Mouse (Mus musculus) activated CD4-positive, CD25-positive, alpha-beta regulatory T cell, adult 4 months (primary cell): ENCODE results near the gene Gm6583. TPM values are rescaled to one million over a fixed set of nuclear protein-coding genes. Genes with fewer than 3 reads are reported as not detected.
A peak's percentile ranks its signal among the peaks of the same experiment; 100 is the strongest.

Experiments used
- ATAC-seq: one replicate; pipeline ENCODE4 v1.8.0; 2017
- polyA plus RNA-seq, 2 experiments: library from polyadenylated mRNA; unstranded; fragments of 100-300 nt; shearing (Covaris generic); gene quantifications; one replicate each; pipeline ENCODE4 v1.2.1; 2017

Gm6583 gene
- polyA plus RNA-seq, 2 experiments from 2014 or later: not detected

DNA sequence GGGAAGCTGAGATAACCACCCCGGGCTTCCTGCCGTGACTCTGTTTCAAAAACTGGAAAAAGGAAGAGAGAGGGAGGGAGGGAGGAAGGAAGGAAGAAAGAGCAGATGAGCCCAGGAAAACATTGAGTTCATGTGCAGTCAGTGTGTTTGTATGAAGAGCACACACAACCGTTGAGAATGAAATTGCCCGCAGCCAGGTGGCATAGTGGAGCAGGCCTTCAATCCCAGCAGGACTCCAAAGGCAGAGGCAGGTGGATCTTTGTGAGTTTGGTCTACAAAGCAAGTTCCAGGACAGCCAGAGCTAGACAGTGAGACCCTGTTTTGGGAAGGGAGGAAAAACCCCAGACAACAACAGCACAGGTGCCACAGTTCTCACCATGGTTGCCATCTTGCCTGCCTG is 11.5 kb upstream of the Gm6583 start:
- no peak for ATAC-seq

DNA sequence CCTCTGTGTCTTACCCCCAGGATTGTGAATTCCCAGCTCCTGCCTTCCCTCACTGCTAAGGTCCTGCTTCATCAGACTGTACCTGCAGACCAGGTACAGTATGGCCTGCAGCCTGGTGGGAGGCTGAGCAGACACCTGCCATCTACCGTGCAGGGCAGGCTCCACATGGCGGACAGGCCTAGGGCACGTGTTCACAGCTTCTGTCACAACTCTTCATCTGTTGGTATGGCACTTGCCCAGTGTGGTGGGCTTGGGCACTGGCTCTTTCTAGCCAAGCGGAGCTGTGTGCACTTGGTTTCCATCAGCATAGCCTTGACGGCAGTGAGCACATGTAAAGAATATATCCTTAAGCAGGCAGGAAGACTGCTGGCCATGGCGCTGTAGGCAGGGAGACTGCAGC is 11.0 kb upstream of the Gm6583 start:
- no peak for ATAC-seq

DNA sequence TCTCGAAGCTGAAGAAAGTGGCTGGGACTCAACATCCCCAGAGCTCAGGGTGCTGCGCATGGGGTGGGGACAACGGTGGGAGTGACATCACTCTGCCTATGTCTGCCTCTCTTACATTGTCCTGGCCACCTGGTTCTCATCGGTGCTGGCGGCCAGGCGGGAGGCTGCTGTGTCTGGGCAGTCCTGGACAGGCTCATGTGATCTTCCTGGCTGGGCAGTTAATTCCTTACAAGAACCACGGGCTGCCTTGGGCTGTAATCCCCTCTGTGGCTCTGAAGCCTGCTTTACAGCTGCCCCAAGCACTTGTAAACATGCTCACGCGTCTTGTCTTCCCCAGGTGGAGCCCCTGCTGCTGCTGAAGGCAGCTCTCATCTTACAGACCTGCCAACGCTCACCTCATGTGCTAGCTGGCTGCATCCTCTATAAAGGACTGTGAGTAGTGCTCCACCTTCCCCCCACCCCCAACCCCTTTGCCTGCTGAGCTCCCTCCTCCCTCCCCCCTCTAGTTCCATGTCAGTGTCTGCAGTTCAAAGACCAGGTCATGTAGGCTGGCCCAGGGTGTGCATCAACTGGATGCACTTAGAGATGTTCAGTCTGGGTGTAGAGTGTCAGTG is 8.5 kb upstream of the Gm6583 start:
- ATAC-seq: no peak

- ATAC-seq: no peak
These were observed 4.2 kb upstream of the Gm6583 start for GRCm38 (mm10) chr5:112360077-112360476.

GRCm38 (mm10) chr5:112359520-112359919 is 3.7 kb upstream of the Gm6583 start:
- ATAC-seq: no peak

DNA sequence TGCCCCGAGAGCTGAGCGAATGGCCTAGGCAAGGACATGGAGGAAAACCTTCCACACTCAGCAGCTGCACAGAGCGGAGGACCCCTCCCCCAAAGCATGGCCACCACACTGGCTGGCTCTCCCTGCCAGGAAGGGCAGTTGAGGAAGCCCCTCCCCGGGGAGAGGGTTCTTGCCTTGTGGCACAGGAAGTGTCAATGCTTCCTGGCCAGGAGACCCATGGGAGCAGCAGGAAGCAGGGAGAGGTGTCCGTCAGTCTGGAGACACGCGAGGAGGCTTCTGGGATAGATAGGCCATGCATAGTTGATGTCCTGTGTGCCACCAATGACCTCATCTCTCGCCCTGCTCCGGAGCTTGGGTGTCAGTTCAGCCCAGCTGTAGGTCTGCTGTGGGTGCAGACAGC is 489 bp upstream of the Gm6583 start:
- ATAC-seq: no peak

- no peak for ATAC-seq
These were observed 340 bp downstream of the Gm6583 start for GRCm38 (mm10) chr5:112355493-112355892.

GRCm38 (mm10) chr5:112349169-112349568 is 6.7 kb downstream of the Gm6583 start:
- no peak for ATAC-seq

DNA sequence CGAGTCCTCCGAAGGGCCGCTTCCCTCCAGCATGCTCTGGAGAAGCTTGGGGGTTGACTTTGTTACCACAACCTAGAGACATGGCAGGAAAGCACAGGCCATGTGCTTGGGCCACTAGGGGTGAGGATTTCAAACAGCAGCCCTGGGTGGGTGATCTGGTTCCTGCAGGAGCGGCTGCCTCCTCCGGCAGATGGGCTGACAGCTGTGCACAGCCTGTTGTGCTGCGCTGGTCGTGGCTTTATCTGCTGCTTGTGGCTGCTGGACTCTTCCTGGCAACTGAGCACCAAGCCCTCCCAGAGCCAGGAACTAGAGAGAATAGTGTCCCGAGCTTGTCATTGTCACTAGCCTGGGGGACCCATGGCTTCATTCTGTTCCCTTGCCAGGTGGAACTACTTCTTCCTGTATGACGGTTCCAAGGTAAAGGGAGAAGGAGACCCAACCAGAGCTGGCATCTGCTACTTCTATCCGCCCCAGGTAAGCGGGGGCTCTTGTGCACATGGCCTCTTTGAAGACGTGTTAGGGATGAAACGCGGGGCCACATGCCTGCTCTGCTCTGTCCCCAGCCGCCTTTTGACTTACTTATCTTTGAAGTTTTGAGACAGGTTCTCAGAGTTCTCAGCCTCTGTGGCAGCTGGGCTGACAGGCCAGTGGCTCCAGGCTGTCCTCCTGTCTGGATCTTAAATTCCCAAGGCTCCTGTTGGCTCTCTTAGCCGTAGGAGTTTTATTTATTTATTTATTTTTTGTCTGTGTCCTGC is 9.4 kb downstream of the Gm6583 start:
- no peak for ATAC-seq

- ATAC-seq: no peak
These were observed 11.5 kb downstream of the Gm6583 start for GRCm38 (mm10) chr5:112344092-112344960.

DNA sequence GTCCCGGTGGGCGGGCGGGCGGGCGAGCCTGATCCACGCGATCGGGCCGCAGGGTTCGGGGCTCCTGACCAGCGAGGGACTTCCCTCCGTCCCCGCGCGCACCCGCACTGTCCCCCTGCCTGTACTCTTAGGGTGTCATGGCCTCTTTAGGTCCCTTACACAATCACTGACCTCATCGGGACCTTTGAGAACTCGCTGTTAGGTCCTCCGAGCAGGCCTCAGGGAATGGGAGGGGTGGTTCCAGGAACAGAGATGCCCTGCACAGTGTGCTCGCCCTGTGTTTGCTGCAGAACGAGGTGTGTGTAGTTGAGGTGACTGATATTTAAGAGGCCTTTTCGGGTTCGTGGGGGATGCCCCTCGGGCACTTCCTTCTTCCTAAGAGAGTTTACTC is 12.6 kb downstream of the Gm6583 start:
- ATAC-seq: peak; percentile 45

GRCm38 (mm10) chr5:112342463-112343204 is 13.2 kb downstream of the Gm6583 start, which contains the start of the genes Srrd and Hps4:
Gene Srrd, minus strand, starts transcription at chr5:112343040.
Gene Hps4, plus strand, starts transcription at chr5:112343083.
- ATAC-seq: peak; percentile 77

GRCm38 (mm10) chr5:112339215-112339614 is 16.6 kb downstream of the Gm6583 start:
- ATAC-seq: no peak

GRCm38 (mm10) chr5:112337004-112337403 is 18.8 kb downstream of the Gm6583 start:
- no peak for ATAC-seq

DNA sequence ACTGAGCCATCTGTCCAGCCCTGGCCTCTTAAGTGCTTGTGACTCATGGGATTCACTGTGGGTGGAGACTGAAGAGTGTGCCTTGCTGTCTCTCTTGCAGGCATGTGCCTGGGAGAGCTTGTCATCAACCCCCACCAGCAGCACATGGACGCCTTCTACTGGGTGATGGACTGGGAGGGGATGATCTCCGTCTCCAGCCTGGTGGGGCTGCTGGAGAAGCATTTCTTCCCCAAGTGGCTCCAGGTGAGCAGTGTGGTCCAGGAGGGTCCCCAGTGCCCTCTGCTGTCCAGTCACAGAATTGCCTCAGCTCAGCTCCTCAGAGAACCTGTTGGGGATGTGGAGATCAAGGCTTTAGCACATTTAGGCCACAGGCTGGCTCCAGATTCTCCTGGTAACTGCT is 20.4 kb downstream of the Gm6583 start:
- peak; percentile 61 for ATAC-seq

- no peak for ATAC-seq
These were observed 25.8 kb downstream of the Gm6583 start for GRCm38 (mm10) chr5:112329805-112330564.

DNA sequence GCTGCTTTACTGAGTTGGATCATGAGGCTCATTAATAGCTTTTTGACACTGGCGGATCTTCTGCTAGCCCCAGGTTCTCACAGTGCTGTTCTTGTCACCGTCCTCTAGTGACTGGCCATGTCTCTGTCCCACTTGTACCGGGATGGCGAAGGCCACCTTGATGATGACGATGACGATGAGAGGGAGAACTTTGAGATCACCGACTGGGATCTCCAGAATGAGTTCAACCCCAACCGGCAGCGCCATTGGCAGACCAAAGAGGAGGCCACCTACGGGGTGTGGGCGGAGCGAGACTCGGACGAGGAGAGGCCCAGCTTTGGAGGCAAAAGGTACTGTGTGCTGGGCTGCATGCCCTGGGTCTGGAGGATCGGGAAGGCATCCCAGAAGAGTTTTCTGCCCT is 28.0 kb downstream of the Gm6583 start:
- ATAC-seq: no peak

DNA sequence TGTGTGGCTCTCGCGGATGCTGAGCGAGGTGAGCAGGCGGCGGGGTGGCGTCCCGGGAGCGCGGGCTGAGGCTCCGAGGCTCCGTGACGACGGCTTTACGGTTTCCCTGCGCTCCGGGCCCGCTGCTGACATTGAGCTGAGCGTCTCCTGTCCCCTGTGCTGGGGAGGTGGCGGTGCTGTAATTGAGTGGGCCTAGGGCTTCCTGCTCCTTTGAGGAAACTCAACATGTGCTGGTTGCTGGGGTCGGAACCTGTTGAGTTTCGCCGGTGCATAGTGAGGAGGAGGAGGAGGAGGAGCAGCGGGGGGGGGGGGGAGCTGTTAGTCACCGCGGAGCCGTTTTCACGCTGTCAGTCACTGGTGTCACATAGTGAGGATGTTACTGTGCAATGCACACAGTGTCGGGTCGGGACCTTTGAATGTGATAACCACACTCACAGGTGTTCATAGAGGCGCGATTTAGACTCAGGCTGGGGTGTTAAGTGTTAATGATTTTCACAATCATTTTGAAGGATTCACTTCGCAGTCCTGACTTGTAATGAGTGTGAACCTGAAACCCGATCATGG is 29.3 kb downstream of the Gm6583 start:
- ATAC-seq: peak; percentile 11

DNA sequence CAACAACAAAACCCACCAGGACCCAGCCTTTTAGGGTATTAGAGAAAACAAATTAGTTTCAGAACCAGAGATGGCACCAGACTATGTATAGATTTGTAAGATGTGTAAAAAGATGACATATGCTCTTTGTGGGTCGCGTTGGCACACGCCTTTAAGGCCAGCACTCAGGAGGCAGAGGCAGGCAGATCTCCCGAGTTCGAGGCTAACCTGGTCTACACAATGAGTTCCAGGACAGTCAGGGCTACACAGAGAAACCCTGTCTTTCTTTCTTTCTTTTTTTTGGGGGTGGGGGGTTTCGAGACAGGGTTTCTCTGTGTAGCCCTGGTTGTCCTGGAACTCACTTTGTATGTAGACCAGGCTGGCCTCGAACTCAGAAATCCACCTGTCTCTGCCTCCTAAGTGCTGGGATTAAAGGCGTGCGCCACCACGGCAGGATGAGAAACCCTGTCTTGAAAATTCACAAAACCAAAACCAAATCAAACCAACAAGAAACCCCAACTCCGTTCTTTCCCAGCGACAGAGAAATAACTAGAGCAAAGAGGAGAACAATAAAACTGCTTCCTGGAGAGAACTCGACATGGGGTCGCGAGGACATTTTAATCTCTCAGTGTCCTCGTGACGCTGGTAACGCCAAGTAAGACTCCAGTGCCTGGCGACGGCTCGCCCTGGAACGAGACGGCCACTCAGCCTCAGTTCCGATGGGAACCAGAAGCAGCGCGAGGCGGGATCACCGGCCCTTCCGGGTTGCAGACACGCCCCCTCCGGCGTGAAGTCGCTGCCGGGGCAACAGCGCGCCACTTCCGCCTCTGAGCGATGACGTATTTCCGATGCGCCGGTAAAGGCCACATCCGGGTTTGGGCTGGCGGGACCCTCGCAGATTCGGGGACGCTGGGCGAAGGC is 30.0 kb downstream of the Gm6583 start, which contains the start of gene Tfip11:
Tfip11 (plus strand) TSS at position 813 of the 900 bp plus-strand sequence.
- ATAC-seq: peak; percentile 63
